Mouse (Mus musculus): ENCODE measurements around the gene Arid5b.

The Arid5b gene

GRCm38 (mm10) chr10:68051316-68051933 lies 227.1 kb downstream of the Arid5b start:
- DNase-seq (ENCODE audit: low spot score), result no peak

- DNase-seq (ENCODE audit: low spot score), result no peak
Observed at GRCm38 (mm10) chr10:68050882-68051281, 227.7 kb downstream of the Arid5b start.

GRCm38 (mm10) chr10:68048641-68049305 lies 229.8 kb downstream of the Arid5b start:
- DNase-seq (ENCODE audit: low spot score), result no peak

GRCm38 (mm10) chr10:68044864-68045263 lies 233.7 kb downstream of the Arid5b start:
- DNase-seq (ENCODE audit: low spot score), result no peak

GRCm38 (mm10) chr10:68043973-68044372 lies 234.6 kb downstream of the Arid5b start:
- no peak for DNase-seq (ENCODE audit: low spot score)

All from layer of hippocampus, adult 9-10 months (tissue).